Mouse (Mus musculus) adrenal gland, postnatal 10 days (tissue): Measurements from ENCODE around the gene Mrpl2. TPM values are rescaled to one million over a fixed set of nuclear protein-coding genes. Genes with fewer than 3 reads are reported as not detected.

Source experiments
- DNase-seq: peaks from one replicate; pipeline ENCODE4 v3.0.0; 2021; ENCODE audit warnings: mixed read lengths
- total RNA-seq, 2 experiments: library from RNA; stranded (reverse); gene quantifications; 2 replicates each; pipeline ENCODE4 v1.2.3; 2021

The Mrpl2 gene
- total RNA-seq, 2 experiments from 2014 or later: 142 to 147 TPM

- no peak for DNase-seq
Observed at GRCm38 (mm10) chr17:46624598-46624997, 21.4 kb upstream of the Mrpl2 start.

GRCm38 (mm10) chr17:46627409-46627808 lies 18.6 kb upstream of the Mrpl2 start:
- no peak for DNase-seq

DNA sequence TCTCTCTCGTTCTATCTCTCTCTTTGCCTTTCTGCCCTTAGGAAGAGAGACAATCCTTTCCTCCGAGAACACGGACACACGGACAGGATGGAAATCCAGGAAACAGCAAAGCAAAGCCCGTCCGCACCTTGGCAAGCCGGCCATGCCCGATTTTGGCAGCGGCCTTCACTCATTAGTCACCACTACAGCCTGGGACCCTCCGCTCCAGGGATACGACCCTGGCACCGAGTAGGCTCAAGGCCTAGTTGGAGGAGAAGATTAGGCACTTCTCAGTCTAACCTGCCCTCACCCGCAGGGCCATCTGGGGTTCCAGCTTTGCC lies 17.6 kb upstream of the Mrpl2 start:
- DNase-seq: no peak

DNA sequence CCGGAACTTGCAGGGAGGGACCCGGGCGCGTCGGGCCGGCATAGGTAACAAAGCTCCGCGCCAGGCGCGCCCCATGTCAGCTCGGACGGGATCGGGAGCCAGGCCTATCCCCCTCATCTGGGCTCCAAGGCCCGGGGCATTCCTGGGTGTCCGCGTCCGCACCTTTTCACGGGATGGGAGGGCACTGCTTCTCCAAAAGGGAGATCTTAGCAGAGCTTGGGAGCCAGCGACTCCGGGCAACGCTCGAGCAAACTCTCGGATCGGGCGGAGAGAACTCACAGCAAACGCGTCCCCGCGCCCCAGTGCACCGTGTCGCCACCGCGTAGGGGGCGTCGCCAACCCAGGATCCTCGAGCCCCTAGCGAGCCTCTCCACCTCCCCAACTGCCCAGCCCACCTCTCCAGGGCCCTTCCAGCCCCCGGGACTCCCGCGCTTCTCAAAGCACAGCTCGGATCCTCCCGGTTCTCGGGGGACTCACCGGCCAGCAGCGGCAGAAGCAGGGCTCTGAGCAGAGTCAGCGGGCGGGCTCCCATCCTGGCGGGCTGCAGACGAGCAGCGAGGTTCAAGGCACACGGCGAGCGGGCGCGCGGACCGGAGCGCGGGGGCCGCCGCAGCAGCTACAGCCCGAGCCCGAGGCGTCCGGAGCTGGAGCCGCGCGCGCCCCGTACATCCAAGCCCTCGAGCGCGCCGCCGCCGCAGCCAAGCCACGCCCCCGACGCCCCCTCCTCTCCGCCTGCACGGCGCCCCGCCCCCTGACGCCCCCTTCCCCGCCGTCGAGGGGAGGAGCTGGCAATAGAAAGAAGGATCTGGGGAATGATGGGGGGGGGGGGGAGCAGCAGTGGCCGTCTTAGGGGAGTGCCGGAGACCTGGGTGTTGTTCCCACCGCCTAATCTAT lies 17.0 kb upstream of the Mrpl2 start, which contains the start of gene Ptk7:
Gene Ptk7 (minus strand): TSS at position 714 of the 894 bp plus-strand sequence.
- DNase-seq: peak; percentile 84

DNA sequence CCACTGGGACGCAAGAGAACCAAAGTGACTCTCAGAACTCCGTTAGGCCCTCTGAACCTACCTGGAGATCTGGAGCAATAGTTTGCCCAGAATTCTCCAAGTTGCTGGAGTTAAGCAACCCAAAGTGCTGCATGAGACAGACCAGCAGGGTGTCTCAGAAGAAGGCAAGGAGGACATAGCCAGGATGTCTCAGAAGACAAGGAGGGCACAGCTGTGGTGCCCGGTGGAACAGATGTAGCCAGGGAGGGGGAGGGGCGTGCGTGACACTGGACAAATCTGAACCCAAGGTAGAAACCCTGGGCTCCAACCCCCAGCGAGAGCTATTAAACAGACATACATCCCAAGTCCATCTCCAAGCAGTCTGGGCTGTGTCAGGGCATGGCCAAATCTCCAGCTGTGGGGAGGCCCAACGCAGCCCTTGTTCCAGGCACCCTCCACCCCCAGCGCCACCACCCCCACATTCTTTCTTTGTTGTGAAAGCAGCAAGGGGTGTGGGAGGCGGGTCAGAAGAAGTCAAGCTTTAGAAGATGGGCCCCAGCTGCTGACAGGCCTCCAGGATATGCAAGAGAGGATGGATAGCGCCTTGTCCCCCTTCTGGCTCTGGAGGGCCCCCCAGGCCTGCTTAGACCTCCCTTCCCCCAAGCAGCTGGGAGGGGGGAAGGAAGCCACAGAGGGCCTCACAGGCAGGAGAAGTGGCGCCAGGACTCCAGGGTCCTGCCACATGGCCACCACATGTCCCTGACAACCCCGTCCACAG lies 16.2 kb upstream of the Mrpl2 start:
- peak; percentile 40 for DNase-seq

DNA sequence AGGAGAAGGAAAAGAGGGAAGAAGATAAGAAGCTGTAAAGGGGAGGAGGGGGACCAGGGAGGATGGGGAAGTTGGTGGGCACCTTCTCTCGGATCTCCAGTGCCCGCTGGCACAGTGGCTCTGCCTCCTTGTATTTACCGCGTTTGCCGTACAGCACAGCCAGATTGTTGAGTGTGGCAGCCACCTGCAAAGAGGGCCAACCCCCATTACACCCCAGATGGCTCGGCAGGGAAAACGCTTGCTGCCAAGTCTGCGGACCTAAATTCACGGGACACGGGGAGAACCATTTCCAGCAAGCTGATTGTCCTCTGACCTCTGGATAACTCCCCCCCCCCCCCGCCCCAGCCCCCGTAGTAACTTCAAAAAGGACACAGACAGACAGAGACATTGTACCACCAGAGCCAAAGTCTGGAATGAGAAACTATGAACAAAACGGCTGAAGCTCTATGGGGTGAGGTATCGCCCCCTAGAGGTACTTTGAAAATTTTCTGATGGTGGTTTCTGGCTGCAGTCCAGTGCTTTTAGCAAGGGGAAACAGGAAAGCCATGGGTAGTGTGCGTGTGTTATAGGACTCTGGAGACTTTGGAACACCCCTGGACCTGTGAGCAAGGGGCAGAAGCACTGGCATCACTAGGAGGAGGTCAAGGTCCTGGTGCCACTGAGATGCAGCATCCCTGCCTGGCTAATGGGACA lies 9.1 kb upstream of the Mrpl2 start:
- peak; percentile 75 for DNase-seq

DNA sequence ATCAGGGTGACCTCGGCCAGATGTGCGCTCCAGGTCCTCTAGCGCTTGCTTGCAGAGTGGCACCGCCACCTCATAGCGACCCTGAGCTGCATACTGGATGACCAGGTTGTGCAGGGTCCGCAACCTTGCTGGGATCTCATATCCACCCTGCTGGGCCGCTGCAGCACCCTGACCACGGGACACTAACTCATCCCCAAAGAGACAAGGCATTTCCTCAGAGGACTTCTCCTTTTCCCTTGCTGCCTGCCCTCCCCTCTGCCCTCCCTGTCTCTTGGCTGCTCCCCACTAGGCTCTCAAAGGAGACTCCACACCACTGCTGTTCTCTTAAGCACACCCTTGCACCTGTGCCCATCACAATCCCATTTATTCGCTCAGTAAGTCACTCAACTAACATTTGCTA lies 6.1 kb upstream of the Mrpl2 start:
- DNase-seq: no peak

DNA sequence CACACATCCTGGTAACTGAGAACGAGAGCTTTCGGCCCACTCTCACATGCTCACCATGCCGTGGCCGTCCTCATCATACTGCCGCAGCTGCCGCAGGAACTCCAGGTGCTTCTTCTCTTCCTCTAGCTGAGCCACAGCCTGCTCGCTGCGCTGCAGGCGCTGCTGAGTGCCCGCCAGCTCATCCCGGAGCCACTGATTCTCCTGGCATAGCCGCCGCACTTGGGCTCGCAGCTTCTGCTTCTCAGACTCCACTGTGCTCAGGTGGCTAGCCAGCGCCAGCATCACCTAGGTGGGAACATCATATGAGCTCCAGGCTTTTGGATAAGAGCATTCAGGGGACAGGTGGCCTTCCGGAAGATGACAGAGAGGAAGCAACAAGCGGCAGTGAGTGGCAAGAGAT lies 4.0 kb upstream of the Mrpl2 start:
- no peak for DNase-seq

DNA sequence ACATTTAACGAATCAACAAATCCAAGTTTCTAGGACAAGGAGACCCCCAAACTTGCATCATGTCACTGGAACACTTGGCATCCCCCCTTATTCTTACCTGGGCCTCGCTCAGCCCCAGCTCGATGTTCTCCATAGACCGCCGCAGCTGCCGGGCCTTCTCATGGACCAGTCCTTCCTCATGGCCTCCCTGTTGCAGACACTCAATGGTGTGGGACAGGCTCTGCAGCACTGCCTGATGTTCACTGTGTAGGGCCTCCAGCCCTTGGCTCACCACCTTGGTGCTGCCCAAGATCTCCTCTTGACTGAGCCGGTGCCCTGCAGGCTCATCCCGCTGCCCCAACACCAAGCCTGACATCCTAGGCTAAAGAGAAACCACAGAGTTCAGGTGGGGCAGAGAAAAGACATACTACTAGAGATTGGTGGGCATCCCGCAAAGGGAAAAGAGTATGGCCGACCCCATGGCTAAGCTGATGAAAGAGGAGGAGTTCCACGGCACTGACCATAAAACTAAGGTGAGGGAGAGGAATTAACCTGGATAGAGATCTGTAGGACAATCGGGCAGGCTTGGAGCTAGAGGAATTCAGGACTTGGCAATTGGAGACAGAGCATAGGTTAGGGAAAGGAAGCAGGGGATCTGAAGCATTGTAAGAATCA lies 1.8 kb upstream of the Mrpl2 start:
- no peak for DNase-seq

GRCm38 (mm10) chr17:46644916-46645475 lies 1.0 kb upstream of the Mrpl2 start:
- peak; percentile 83 for DNase-seq

DNA sequence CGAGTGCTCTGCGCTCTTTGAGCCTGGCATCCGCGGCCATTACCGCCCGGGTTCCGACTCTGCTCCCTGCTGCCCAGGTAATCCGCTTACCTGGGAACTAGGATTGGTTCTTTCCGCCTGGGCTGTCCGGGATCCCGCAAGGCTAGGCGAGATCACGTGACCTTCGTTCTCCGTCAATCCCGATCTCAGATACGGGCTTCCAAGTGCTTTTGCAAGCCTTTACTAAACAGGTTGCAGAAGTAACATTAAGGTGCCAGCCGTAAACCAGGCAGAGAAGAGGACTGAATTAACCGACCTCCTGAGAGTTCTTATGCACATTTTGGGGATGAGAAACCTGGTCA lies 263 bp downstream of the Mrpl2 start:
- no peak for DNase-seq

DNA sequence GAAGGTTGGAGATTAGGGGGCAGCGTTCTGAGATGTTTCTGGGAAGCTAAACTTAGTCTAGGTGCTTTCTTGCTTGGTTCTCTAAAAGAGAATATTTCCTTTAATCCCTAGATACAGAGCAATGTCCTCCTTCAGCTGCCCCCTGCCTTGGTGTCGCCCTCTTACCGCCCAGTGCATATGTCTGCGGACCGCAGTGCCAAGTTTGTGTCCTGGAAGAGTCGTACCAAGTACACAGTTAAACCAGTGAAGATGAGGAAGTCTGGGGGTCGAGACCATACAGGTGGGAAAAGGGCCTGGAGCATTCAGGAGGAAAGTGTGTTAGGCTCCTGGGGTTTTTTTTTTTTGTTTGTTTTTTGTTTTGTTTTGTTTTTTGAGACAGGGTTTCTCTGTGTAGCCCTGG lies 1.2 kb downstream of the Mrpl2 start:
- no peak for DNase-seq

DNA sequence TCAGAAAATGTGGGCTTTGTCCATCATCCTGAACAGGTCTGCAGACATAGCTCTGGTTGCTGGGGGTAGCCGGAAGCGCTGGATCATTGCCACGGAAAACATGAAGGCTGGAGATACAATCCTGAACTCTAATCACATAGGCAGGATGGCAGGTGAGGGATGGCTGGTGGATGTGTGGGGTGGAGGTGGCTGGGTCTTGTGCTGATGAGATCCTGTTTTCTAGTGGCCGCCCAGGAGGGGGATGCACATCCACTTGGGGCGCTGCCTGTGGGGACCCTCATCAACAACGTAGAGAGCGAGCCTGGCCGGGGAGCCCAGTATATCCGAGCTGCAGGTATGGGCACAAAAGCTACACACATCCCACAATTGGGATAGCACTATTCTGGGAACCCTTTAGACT lies 2.4 kb downstream of the Mrpl2 start:
- DNase-seq: no peak

DNA sequence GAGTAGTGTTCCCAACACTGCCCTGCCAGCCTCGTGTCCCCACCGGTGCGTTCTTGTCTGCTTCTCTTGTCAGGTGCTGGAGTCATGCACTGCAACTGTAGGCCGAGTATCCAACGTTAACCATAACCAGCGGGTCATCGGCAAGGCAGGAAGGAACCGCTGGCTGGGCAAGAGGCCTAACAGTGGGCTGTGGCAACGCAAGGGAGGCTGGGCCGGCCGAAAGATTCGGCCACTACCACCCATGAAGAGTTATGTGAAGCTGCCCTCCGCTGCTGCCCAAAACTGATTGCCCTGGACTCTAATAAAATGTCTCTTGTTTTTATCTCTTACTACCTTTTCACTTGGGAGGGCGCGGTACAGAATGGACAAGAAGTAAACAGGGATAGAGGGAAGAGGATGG lies 3.8 kb downstream of the Mrpl2 start:
- peak; percentile 43 for DNase-seq

DNA sequence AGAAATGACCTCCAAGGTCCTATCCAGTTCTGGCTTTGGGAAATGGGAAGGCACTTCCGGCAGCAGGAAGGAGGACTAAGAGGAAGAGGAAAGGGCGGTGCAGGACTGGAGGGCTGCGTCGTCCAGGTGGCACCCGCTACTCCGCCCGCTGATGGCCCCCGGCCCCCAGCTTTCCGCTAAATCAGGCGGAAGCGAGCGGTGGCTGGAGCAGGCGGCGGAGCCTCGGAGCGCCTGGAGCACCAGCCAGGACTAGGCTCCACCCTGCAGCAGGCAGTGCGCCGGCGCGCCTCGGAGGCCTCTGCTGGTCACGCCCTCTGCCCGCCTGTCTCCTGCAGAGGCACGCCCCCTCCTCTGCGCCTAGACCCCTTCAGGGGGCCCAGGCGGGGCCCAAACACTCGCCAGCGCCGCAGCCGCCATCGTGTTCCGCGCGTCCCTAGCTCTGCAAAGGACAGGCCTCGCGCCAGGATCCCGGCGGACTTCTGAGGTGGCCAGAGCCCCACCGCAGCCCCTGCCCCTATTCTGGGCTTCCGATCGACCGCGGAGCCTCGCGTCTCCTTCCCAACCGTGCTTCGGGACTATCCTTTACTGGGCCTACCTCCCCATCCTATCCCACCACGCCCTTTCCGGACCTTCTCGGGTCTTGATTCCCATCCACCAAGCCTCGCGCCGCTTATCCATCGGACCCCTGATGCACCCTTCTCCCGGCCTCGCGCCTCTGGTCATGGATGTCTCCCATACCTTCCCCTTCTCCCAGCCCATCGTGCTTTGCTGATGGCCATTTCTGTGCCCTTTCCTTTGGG lies 4.4 kb downstream of the Mrpl2 start, which contains the start of gene Cul7:
Gene Cul7 (plus strand): TSS at position 106 of the 800 bp plus-strand sequence.
- DNase-seq: peak; percentile 95

DNA sequence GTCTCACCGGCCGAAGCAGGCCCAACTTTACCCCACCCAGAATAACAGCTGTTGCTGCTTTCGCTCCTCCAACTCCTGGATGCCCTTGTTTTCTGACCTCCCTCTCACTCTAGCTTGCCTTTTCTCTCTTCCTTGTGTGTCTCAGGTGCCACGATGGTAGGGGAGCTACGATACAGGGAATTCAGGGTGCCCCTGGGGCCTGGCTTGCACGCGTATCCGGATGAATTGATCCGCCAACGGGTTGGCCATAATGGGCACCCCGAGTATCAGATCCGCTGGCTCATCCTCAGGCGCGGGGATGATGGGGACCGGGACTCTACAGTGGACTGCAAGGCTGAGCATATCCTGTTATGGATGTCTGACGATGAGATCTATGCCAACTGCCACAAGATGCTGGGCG lies 5.3 kb downstream of the Mrpl2 start:
- no peak for DNase-seq

DNA sequence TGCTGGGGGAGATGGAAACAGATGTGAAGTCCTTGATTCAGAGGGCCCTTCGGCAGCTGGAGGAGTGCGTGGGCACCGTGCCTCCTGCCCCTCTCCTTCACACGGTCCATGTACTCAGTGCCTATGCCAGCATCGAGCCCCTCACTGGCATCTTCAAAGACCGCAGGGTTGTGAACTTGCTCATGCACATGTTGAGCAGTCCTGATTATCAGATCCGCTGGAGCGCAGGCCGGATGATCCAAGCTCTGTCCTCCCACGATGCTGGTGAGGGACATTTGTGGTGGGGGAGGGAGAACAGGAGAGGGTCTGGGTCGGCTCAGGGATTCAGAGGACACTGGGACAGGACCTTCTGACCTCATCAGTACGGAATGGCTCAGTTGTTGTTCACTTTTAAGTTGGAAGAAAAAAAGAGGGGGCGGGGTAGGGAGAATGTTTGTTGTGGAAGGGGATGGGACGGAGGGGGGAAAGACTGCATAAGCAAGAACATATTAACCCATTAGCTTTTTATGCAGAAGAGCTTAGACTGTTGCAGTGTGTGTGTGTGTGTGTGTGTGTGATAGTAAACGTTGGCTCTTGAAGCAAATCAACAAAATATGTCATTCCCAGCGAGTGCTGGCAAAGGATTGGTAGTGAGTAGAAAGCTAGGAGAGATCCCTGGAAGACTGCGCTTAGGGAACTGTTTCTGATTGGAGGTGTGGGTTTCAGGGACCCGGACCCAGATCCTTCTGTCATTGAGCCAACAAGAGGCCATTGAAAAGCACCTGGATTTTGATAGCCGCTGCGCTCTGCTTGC lies 5.9 kb downstream of the Mrpl2 start:
- no peak for DNase-seq

DNA sequence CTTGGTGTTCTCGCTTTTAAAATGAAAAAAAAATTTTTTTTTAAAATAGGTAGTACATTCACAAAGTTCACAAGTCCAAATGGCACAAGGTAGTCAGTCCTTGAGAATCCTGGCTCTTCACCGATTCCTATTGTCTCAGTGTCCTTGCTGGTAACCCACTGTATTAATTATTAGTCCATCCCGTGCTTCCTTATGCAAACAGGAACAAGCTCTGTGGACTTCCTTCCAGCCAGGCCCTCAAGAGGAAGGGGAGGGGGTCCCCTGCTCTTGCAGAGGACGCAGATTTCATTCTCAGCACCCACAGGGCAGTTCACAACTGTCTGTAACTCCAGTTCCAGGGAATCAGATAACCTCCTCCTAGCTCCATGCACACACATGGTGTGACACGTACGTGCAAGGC lies 10.0 kb downstream of the Mrpl2 start:
- DNase-seq: no peak

- no peak for DNase-seq
Observed at GRCm38 (mm10) chr17:46661351-46661750, 15.3 kb downstream of the Mrpl2 start.

- no peak for DNase-seq
Observed at GRCm38 (mm10) chr17:46661981-46662380, 16.0 kb downstream of the Mrpl2 start.
